Mouse (Mus musculus) heart, embryonic 16.5 days (tissue): Measurements from ENCODE around the gene Laptm5. TPM values are rescaled to one million over a fixed set of nuclear protein-coding genes. Genes with fewer than 3 reads are reported as not detected.

ENCODE experiments used
- ATAC-seq: fragments of 200-750 bp; cut with Nextera tagmentation; replicated peaks from 2 replicates; pipeline ENCODE4 v1.8.0; 2017; ENCODE audit warnings: moderate number of reproducible peaks; ENCODE audit not compliant: insufficient read depth, low FRiP score; ENCODE audit errors: extremely low read depth
- H3K27ac ChIP-seq: fragments of 300-500 bp; sonication (generic); 2 replicates; pipeline ENCODE4 v1.5.1; 2014; ENCODE audit warnings: mild to moderate bottlenecking, low read length, control low read depth, moderate library complexity
- H3K27me3 ChIP-seq: fragments of 300-500 bp; sonication (generic); 2 replicates; pipeline ENCODE4 v1.6.1; 2014; ENCODE audit warnings: low read length, mixed read lengths; ENCODE audit not compliant: control insufficient read depth, insufficient read depth
- H3K36me3 ChIP-seq: fragments of 300-500 bp; sonication (generic); 2 replicates; pipeline ENCODE4 v1.6.1; 2014; ENCODE audit not compliant: control insufficient read depth, insufficient read depth
- H3K4me1 ChIP-seq: fragments of 300-500 bp; sonication (generic); 2 replicates; pipeline ENCODE4 v1.6.1; 2014; ENCODE audit warnings: low read length, mixed read lengths; ENCODE audit not compliant: control insufficient read depth, insufficient read depth
- H3K4me2 ChIP-seq: fragments of 300-500 bp; sonication (generic); 2 replicates; pipeline ENCODE4 v1.6.1; 2014; ENCODE audit warnings: low read depth, mild to moderate bottlenecking, control low read depth, low read length
- H3K4me3 ChIP-seq: fragments of 300-500 bp; sonication (generic); 2 replicates; pipeline ENCODE4 v1.5.1; 2014; ENCODE audit warnings: mild to moderate bottlenecking, control low read depth, low read length
- H3K9ac ChIP-seq: fragments of 300-500 bp; sonication (generic); 2 replicates; pipeline ENCODE4 v1.6.1; 2014; ENCODE audit warnings: low read length, control low read depth
- H3K9me3 ChIP-seq: fragments of 300-500 bp; sonication (generic); replicated peaks from 2 replicates; pipeline ENCODE4 v1.6.1; 2016; ENCODE audit warnings: low read length; ENCODE audit not compliant: control insufficient read depth
- WGBS: fragments of 180-500 bp; shearing (Covaris S2); extraction: QIAGEN DNeasy Blood & Tissue Kit; methylation state at CpG from one replicate; pipeline ENCODE4 v1.1.7; 2014; 5-methylcytosine and 5-hydroxymethylcytosine counted together
- polyA plus RNA-seq: library from polyadenylated mRNA; unstranded; fragments of >200 nt; fragmentation: Nextera tagmentation; extraction: Ambion mirVana; gene quantifications from 2 replicates; pipeline ENCODE4 v1.2.1, GENCODE M21; 2015

The Laptm5 gene
- polyA plus RNA-seq, 1 experiment from 2014 or later = 61.2 TPM

DNA sequence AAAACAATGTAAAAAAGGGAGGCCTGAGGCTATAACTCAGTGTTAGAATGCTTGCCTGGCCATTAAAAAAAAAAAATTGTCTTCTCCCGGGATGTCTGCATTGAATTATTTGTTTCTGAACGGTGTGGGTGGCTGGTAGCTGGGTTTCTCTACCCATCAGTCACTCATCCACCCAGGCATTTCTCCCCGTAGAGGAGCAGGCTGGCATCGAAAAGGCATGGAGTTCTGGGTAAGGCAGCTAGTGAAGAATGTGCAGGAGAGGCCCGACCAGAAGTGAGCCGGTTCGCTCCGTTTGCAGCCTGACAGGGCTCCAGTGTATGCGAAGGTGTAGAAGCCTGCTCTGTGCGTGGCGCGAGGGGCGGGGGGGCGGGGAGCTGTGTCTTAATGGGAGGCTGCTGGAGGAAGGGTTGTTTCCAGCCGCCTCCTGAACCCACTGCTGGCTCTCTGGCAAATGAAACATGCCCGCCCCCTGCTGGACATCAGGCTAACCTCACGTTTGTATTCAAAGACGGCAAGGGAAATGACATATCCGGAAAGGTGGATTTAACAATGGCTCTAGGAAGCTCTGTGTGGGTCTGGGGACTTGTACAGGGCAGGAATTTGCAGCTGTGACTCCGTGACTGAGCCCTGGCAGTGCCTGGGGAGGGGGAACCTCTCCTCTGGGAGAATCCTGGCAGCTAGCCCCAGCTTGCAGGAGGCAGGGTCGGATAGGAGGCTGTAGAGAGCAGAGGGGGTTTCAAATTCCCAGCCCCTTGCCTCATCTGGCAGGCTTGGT, 34.5 kb upstream of the Laptm5 start:
- peak overlapping the region; percentile 59 for H3K9ac ChIP-seq
- 7% methylated on average over 21 of the region's 21 CpGs for WGBS
- H3K9me3 ChIP-seq = no peaks in the 10 kb centered on the region
- peak overlapping the region; percentile 31 for H3K4me3 ChIP-seq
- ATAC-seq = peak; percentile 62
- peaks cover 19% of the 10 kb centered on the region for H3K4me1 ChIP-seq
- H3K36me3 ChIP-seq = no peaks in the 10 kb centered on the region
- H3K4me2 ChIP-seq = peak overlapping the region; percentile 63
- peak overlapping the region; percentile 65 for H3K27ac ChIP-seq
- H3K27me3 ChIP-seq = peaks cover 10% of the 10 kb centered on the region

DNA sequence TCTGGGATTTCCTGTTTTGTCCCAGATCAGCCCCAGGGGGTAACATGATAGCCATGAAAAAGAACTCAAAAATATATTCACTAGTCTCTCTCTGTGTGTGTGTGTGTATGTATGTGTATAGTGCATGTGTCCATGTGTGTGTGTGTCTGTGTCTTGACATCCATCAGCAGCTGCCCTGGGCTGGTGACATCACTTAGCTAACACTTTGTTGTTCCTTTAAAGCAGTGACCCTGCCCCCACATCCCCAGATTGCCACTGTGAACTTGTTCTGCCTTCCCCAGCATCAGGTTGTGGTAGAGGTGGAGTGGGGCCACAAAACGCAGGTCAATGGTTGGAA, 33.9 kb upstream of the Laptm5 start:
- H3K9ac ChIP-seq = no peak overlapping the region; the same call in 1 of the 2 replicates
- WGBS = 50% methylated on average over 1 of the region's 1 CpGs
- H3K36me3 ChIP-seq = no peaks in the 10 kb centered on the region
- no peaks in the 10 kb centered on the region for H3K9me3 ChIP-seq
- peak overlapping the region; percentile 65; the same call in 1 of the 2 replicates for H3K27ac ChIP-seq
- H3K4me2 ChIP-seq = peak overlapping the region; percentile 63
- peaks cover 10% of the 10 kb centered on the region for H3K27me3 ChIP-seq
- 0 out of 2 replicates have a peak, but pooled peaks have one; percentile 5 for ATAC-seq
- H3K4me3 ChIP-seq = no peak overlapping the region
- H3K4me1 ChIP-seq = peaks cover 19% of the 10 kb centered on the region

DNA sequence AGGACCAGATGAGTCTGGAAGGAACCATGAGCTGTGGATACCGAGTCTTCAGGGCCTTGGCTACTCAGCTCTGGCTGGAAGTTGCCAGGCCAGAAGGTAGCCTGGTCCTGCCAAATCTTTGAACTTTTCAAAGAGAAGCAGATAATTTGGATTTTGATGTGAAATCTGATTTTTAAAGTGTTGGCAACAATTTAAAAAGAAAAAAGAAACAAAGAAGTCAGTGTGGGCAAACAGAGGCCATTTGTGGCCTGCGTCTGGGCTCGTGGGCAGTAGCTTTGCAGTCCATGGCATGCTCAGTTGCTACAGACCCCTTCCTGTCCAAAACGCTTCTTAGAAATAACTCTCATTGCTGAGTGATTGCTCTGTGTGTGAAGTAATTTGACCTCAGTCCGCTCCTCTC, 31.6 kb upstream of the Laptm5 start:
- no peak for ATAC-seq
- Histone ChIP-seq H3K4me2 (no peak overlapping the region), H3K36me3 (no peaks in the 10 kb centered on the region), H3K27ac (no peak overlapping the region), H3K9ac (no peak overlapping the region), H3K4me3 (no peak overlapping the region), H3K27me3 (peaks cover 3% of the 10 kb centered on the region; the same call in 1 of the 2 replicates), H3K9me3 (no peaks in the 10 kb centered on the region), H3K4me1 (peaks cover 8% of the 10 kb centered on the region)
- 59% methylated on average over 5 of the region's 5 CpGs for WGBS

DNA sequence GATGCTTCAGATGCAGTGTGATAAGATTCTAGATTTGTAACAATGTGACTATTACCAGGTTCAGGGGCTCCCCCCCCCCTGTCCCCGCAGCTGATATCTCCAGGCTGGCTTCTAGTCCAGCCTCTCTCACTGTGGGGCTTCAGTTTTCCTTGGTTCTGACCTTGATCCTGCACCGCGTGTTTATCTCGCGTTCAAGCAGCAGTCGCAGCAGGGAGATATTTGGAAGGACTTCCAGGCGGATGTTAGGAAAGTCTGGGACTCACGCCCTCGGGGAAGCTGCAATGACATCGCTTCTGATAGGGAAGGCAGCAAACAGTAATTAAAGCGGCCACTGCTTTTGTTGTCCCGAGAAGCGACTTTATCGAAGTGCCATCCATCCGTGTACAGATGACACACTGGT, 30.2 kb upstream of the Laptm5 start:
- Histone ChIP-seq H3K27me3 (no peaks in the 10 kb centered on the region), H3K4me1 (peaks cover 8% of the 10 kb centered on the region), H3K9me3 (no peaks in the 10 kb centered on the region), H3K4me3 (no peak overlapping the region), H3K36me3 (no peaks in the 10 kb centered on the region), H3K9ac (no peak overlapping the region), H3K4me2 (no peak overlapping the region), H3K27ac (no peak overlapping the region)
- WGBS = 34% methylated on average over 15 of the region's 15 CpGs
- no peak for ATAC-seq

DNA sequence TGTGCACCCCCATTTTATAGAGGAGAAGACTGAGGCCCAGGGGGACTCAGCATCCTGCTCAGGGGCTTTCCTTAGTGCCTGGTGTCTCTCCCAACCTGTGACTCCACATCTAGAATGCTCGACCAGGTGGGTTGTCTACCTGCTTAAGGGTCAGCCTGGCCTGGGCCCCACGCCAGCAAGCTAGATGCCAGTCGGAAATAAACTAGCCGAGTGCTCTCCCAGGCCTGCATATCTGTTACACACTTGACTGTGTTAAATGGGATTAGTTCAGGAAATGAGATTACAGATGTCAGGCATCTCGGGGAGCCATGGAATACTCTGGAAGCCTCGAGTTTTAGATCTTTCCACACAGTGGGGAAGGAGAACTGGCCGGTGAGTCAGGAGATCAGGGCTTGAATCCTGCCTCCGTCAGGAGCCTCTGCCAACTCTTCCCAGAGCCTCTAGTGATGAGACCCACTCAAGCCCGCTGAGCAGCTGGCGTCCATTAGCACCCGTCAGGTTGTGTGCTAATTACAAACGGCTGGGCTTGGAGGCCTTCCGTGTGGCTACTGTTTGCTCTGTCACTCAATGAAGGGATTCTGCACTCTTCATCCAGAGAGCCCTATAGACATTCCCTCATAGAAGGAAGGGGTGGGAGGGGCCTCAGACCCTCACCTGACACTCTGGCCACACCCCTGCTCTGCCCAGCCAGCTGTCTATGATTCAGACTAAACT, 28.9 kb upstream of the Laptm5 start:
- Histone ChIP-seq H3K9ac (no peak overlapping the region), H3K36me3 (no peaks in the 10 kb centered on the region), H3K9me3 (no peaks in the 10 kb centered on the region), H3K4me3 (no peak overlapping the region), H3K27ac (no peak overlapping the region), H3K27me3 (no peaks in the 10 kb centered on the region), H3K4me2 (no peak overlapping the region), H3K4me1 (peaks cover 2% of the 10 kb centered on the region; the same call in 1 of the 2 replicates)
- no peak for ATAC-seq
- 28% methylated on average over 13 of the region's 13 CpGs for WGBS

DNA sequence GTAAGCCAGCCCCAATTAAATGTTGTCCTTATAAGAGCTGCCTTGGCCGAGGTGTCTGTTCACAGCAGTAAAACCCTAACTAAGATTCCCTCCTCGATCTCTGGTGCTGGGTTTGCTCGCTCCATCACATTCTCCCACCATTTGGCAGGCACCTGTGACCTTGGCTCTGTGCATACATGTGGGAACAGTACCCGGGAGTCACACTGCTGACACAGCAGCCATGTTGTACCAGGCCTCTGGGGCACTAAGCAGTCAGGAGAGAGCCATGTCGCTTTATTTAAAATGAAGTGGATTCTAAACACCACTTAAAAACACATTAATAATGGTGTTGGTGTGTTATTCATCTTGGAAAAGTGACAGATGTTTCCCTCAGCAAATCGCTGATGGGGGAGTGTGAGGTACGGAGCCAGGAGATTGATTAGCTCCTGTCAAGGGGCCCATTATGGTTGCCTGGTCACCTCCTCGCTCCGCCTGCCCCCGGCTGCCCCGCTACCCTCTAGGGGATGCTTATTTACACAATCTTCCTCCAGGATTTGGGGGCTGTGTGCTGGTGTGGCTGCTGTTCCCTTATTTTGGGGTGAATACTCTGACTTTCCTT, 25.7 kb upstream of the Laptm5 start:
- no peak for ATAC-seq
- Histone ChIP-seq H3K36me3 (no peaks in the 10 kb centered on the region), H3K9me3 (no peaks in the 10 kb centered on the region), H3K4me2 (no peak overlapping the region), H3K4me3 (no peak overlapping the region), H3K4me1 (peaks cover 6% of the 10 kb centered on the region), H3K27ac (no peak overlapping the region), H3K9ac (no peak overlapping the region), H3K27me3 (no peaks in the 10 kb centered on the region)
- whole genome bisulfite sequencing = 68% methylated on average over 11 of the region's 11 CpGs

DNA sequence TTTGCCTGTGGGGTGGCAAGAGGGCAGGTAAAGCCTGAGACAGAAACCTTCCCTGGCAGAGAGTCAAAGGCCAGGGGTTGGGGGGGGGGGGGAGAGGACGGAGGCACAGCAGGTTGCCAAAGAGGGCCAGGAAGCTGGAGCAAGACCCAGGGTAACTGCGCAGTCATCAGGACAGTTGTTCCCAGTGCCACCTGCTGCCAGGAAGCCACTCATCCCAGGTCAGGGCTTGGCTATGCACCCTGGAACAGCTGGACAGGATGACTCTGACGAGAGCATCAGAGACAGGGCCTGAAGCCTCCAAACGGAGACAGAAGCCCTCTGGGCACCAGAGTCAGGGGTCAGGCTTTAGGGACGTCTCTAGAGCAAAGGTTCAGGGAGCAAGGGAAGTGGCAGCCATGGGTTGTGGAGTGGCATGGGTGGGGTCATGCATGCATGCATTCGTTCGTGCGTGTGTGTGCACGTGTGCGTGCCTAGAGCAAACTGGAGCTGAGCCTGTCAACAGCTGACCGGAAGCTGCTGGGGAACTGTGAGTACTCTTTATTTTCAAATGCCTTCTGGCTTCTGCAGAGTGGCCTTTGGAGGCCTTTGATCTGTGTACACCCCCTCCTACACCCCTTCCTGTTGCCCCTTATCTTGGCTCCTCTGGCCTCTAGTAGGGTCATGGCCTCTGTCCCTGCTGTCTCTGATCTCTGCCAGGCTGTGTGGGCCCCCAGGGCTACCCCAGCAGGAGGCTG, 23.0 kb upstream of the Laptm5 start:
- no peaks in the 10 kb centered on the region for H3K36me3 ChIP-seq
- no peak overlapping the region for H3K27ac ChIP-seq
- ATAC-seq = no peak; the same call in 1 of the 2 replicates
- no peak overlapping the region for H3K4me3 ChIP-seq
- H3K4me2 ChIP-seq = no peak overlapping the region
- H3K27me3 ChIP-seq = peaks cover 3% of the 10 kb centered on the region; the same call in 1 of the 2 replicates
- no peaks in the 10 kb centered on the region for H3K9me3 ChIP-seq
- whole genome bisulfite sequencing = 45% methylated on average over 11 of the region's 11 CpGs
- no peak overlapping the region; the same call in 1 of the 2 replicates for H3K9ac ChIP-seq
- H3K4me1 ChIP-seq = peaks cover 3% of the 10 kb centered on the region; the same call in 1 of the 2 replicates

DNA sequence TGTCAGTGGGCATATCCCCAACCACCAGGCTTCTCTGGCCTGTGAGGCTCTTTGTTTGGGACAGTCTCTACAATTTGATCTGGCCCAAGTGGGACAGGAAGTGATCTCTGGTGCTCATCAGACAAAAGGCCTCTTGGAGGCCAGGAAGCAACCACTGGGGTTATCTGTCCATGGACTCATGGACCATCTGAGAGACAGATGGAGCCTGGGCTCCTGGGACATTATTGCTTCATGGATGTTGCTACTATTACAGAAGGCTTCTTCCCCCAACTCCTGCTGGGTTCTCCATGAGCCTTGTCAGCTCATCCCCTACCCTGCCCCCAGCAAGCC, 22.4 kb upstream of the Laptm5 start:
- Histone ChIP-seq H3K27ac (no peak overlapping the region), H3K9me3 (no peaks in the 10 kb centered on the region), H3K36me3 (no peaks in the 10 kb centered on the region), H3K27me3 (peaks cover 3% of the 10 kb centered on the region; the same call in 1 of the 2 replicates), H3K4me1 (peaks cover 3% of the 10 kb centered on the region; the same call in 1 of the 2 replicates), H3K9ac (no peak overlapping the region; the same call in 1 of the 2 replicates), H3K4me3 (no peak overlapping the region), H3K4me2 (no peak overlapping the region)
- ATAC-seq = no peak
